Mouse (Mus musculus) adrenal gland, postnatal 4 days (tissue): ENCODE measurements at regions not wholly inside any gene's neighbourhood (a gene's known extent, or its start where the extent isn't known, plus 50 kb on each side); places are given as distances from the start of the nearest gene placed in this dataset.
A peak's percentile ranks its signal among the peaks of the same experiment; 100 is the strongest.

Source experiments
- DNase-seq, 2 experiments: peaks; one replicate each; pipeline ENCODE4 v3.0.0; 2021 to 2022; ENCODE audit warnings: low spot score in 2 of 2, mixed read lengths in 2 of 2

DNA sequence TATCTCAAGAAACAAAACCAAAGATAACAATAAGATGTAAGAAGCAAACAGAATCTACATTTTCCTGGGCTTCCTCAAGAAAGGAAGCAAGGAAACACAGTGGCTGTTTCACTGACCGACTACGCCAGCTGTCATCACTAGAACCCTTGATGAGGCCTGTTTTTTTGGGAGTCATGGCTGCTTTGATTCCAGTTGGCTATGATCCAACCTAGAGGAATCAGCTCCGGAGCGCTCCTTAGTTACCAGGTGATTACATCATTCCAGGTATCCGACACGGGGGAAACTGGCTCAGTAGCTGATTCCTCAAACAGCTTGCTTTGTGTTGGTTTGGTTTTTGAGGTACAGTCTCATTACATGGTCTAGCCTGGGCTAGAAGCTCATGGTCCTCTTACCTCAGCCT lies 84.1 kb upstream of the Galnt15 start:
- no peak for DNase-seq

GRCm38 (mm10) chr14:31945125-31945524 lies 83.7 kb upstream of the Galnt15 start:
- no peak for DNase-seq

- DNase-seq = no peak
Observed at GRCm38 (mm10) chr14:31946032-31946431, 82.8 kb upstream of the Galnt15 start.

- no peak for DNase-seq
Observed at GRCm38 (mm10) chr14:31947246-31947645, 81.5 kb upstream of the Galnt15 start.

DNA sequence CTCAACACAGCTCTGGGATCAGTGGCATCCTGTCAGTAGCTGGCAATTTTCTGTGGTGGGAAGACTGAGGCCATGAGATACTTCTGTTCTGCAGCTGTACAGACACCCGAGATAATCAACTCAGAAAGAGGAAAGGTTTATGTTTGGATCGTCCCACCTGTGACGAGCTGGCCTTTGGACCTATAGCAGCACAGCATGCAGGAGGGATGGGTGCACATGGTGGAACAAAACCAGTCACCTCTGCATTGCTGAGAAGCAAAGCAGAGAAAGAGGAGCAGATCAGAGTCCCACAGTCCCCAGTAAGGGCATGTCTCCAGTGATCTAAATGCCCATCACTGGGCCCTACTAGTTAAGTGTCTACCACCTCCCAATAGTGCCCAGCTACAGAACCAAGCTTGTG lies 76.9 kb upstream of the Galnt15 start:
- no peak for DNase-seq

GRCm38 (mm10) chr14:31953783-31954182 lies 75.0 kb upstream of the Galnt15 start:
- no peak for DNase-seq

- DNase-seq = peak; percentile 24 to 61
Observed at GRCm38 (mm10) chr14:31954945-31955344, 73.8 kb upstream of the Galnt15 start.

DNA sequence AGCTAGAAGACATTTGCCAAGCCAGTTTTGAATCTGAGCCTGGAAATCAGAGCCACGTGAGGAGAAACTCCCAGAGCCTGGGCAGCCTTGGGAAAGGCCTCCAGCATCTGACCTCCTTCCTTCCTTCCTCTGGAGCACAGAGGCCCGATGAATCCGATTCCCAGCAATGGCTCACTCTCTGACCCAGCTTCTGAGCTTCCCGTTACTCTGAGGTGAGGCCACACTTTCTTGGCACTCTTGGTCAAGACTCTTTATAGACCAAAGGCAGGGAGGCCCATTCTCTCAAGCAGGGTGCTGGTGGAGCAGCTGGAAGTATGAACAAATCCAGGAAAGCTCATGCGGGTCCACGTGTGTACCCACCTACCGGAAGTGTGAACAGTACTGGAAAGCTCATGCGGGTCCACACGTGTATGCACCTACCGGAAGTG lies 71.6 kb upstream of the Galnt15 start:
- DNase-seq = no peak

GRCm38 (mm10) chr14:31960201-31960854 lies 68.5 kb upstream of the Galnt15 start:
- no peak for DNase-seq

GRCm38 (mm10) chr14:31961442-31961841 lies 67.3 kb upstream of the Galnt15 start:
- no peak for DNase-seq

- no peak for DNase-seq
Observed at GRCm38 (mm10) chr14:31963131-31963911, 65.5 kb upstream of the Galnt15 start.

GRCm38 (mm10) chr14:31964076-31964475 lies 64.7 kb upstream of the Galnt15 start:
- DNase-seq = no peak

DNA sequence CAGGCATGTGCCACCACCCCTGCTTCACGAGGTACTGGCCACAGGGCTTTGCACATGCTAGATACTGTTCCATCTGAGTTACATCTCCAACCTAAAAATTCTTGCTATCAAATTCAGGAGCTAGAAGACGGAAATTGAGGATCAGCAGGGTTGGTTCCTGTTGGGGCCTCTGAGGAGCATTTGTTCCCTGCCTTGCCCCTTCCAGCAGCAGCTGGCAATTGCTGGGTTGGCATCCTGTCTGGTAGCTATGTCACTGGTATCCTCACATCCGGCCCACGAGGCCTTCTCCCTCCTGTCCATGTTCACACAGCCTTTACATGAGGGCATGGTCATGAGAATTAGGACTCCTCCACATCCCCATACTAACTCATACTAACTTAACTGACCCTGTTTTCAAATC lies 64.0 kb upstream of the Galnt15 start:
- no peak for DNase-seq

GRCm38 (mm10) chr14:31969531-31969930 lies 59.3 kb upstream of the Galnt15 start:
- DNase-seq = no peak

GRCm38 (mm10) chr14:31970245-31970830 lies 58.5 kb upstream of the Galnt15 start:
- no peak for DNase-seq

- DNase-seq = no peak
Observed at GRCm38 (mm10) chr14:31970851-31971250, 57.9 kb upstream of the Galnt15 start.

DNA sequence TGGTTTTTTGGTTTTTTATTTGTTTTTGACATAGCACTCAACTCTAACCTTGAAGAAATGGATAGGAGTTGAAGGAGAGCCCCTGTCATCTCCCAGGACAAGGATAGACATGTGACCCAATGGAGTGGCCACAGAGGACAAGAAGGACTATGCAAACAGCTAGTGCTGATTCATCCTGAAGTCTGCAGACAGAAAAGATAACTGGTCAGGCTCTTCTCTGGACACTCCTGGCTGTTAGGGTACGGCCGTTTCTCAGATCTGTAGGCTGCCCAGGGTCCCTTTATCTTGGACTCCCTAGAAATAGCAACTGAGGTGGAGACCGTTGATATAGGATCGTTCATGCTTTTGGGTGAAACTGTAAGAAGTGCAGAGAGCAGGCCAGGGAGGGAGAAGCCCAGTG lies 55.1 kb upstream of the Galnt15 start:
- DNase-seq = no peak

GRCm38 (mm10) chr14:31978196-31978595 lies 50.6 kb upstream of the Galnt15 start:
- DNase-seq = no peak

DNA sequence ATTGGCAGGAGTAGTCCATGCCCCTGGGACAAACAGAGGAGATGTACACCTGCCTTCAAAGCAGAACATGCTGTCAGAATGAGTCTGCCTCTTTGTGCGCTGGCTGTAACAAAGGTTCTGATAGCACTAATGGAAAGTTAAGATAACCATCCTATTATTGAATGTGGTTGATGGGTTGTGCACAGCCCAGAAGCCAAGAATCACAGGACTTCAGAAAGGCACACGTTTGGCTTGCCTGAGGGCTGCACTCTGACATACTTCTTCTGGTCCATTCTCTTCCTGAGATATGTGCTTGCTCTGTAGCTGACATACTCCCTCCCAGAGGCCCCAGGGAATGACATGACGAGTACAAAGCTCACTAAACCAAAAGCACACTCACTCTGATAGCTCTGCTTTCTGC lies 50.1 kb upstream of the Galnt15 start:
- DNase-seq = no peak
